Comparison of ENCODE assay signal across 22 mouse cellular contexts in genomic region chr11:12010084-12010483, GRCm38 (mm10). TPM values are rescaled to one million over a fixed set of nuclear protein-coding genes. Genes with fewer than 3 reads are reported as not detected.
A peak's percentile ranks its signal among the peaks of the same experiment; 100 is the strongest.
DNase-seq lines count a peak whose midpoint lies in the region; ATAC-seq and TF ChIP-seq lines count a peak whose summit lies in the region.
"Had no signal": no experiment of that assay in that cellular context is flagged by ENCODE, and none has a peak within 500 bp of the region (broad histone marks: within the 10 kb centered on the region; RNA-seq: fewer than 3 reads in every experiment).

No protein-coding gene starts in this region.

- intact Hi-C loops in heart, postnatal 10 days (cut with DNase I), result no loop called here
- intact Hi-C loops in left cerebral cortex, postnatal 36 days (cut with DNase I), result no loop called here

- H3K9ac ChIP-seq in stomach, embryonic 15.5 days, result no peak overlapping the region
- no peak overlapping the region for H3K9ac ChIP-seq in stomach, postnatal 0 days (ENCODE audit: low read length)
- no peak overlapping the region for H3K9ac ChIP-seq in liver, embryonic 16.5 days (ENCODE audit: low read depth, low read length)
- H3K9ac ChIP-seq: forebrain, embryonic 12.5 days; neural tube, embryonic 12.5 days had no signal

- WGBS in stomach, embryonic 15.5 days, result 69% methylated on average over 3 of the region's 3 CpGs
- 68% methylated on average over 3 of the region's 3 CpGs for WGBS in stomach, postnatal 0 days
- WGBS in liver, embryonic 16.5 days (ENCODE audit: insufficient replicate concordance), result 18% methylated on average over 3 of the region's 3 CpGs

- ATAC-seq in stomach, embryonic 15.5 days (ENCODE audit: insufficient read depth, low FRiP score, low read depth), result peak; percentile 22; the same call in 1 of the 2 replicates
- ATAC-seq in stomach, postnatal 0 days (ENCODE audit: low FRiP score, low TSS enrichment), result no peak
- peak; percentile 83 for ATAC-seq in liver, embryonic 16.5 days (ENCODE audit: low read depth)

- no peak overlapping the region for H3K4me3 ChIP-seq in stomach, embryonic 15.5 days (replicated peaks)
- no peak overlapping the region for H3K4me3 ChIP-seq in stomach, postnatal 0 days (ENCODE audit: low read depth, low read length)
- no peak overlapping the region for H3K4me3 ChIP-seq in liver, embryonic 16.5 days (ENCODE audit: low read depth, low read length)
- H3K4me3 ChIP-seq: forebrain, embryonic 12.5 days; megakaryocyte, embryonic 14.5 days; neural tube, embryonic 12.5 days had no signal

- no peaks in the 10 kb centered on the region for H3K4me1 ChIP-seq in stomach, embryonic 15.5 days
- H3K4me1 ChIP-seq in stomach, postnatal 0 days (replicated peaks; ENCODE audit: control insufficient read depth, insufficient read depth), result no peaks in the 10 kb centered on the region
- H3K4me1 ChIP-seq in liver, embryonic 16.5 days (ENCODE audit: control insufficient read depth, low read depth, low read length), result no peaks in the 10 kb centered on the region
- H3K4me1 ChIP-seq: forebrain, embryonic 12.5 days; neural tube, embryonic 12.5 days had no signal

- no peak overlapping the region for H3K4me2 ChIP-seq in stomach, embryonic 15.5 days
- H3K4me2 ChIP-seq in stomach, postnatal 0 days (replicated peaks; ENCODE audit: low read depth), result no peak overlapping the region
- H3K4me2 ChIP-seq in liver, embryonic 16.5 days (ENCODE audit: low read depth, low read length), result no peak overlapping the region
- H3K4me2 ChIP-seq: forebrain, embryonic 12.5 days; neural tube, embryonic 12.5 days had no signal

- H3K27ac ChIP-seq in stomach, embryonic 15.5 days, result no peak overlapping the region
- no peak overlapping the region for H3K27ac ChIP-seq in stomach, postnatal 0 days (replicated peaks)
- H3K27ac ChIP-seq in liver, embryonic 16.5 days (ENCODE audit: low read length), result no peak overlapping the region
- H3K27ac ChIP-seq: forebrain, embryonic 12.5 days; neural tube, embryonic 12.5 days had no signal

- no peaks in the 10 kb centered on the region for H3K9me3 ChIP-seq in stomach, embryonic 15.5 days
- H3K9me3 ChIP-seq in stomach, postnatal 0 days (ENCODE audit: control insufficient read depth, low read length), result 0 out of 2 replicates have a peak, but pooled peaks cover 5% of the 10 kb centered on the region
- H3K9me3 ChIP-seq in liver, embryonic 16.5 days (replicated peaks; ENCODE audit: control insufficient read depth, low read length), result no peaks in the 10 kb centered on the region

- H3K36me3 ChIP-seq in stomach, embryonic 15.5 days, result no peaks in the 10 kb centered on the region
- no peaks in the 10 kb centered on the region for H3K36me3 ChIP-seq in stomach, postnatal 0 days (ENCODE audit: control insufficient read depth, insufficient read depth, low read length)
- no peaks in the 10 kb centered on the region for H3K36me3 ChIP-seq in liver, embryonic 16.5 days (ENCODE audit: control insufficient read depth, insufficient read depth)

- no peak for TF ChIP-seq CTCF in stomach, postnatal 0 days (IDR thresholded peaks at IDR 0.05; ENCODE audit: low read depth)

- H3K27me3 ChIP-seq in stomach, embryonic 15.5 days (replicated peaks), result no peaks in the 10 kb centered on the region
- H3K27me3 ChIP-seq in stomach, postnatal 0 days (ENCODE audit: control insufficient read depth, insufficient read depth, low read length), result no peaks in the 10 kb centered on the region
- no peaks in the 10 kb centered on the region for H3K27me3 ChIP-seq in liver, embryonic 16.5 days (ENCODE audit: control insufficient read depth, insufficient read depth, low read depth, low read length)
- H3K27me3 ChIP-seq: forebrain, embryonic 12.5 days; neural tube, embryonic 12.5 days had no signal

- TF ChIP-seq EP300 in stomach, postnatal 0 days (optimal IDR thresholded peaks at IDR 0.05), result no peak

- DNase-seq in heart, adult 11 months, result peak; percentile 74
- DNase-seq in heart, postnatal 10 days, result no peak
- DNase-seq in stomach, postnatal 0 days (ENCODE audit: low spot score), result no peak
- no peak for DNase-seq in left cerebral cortex, postnatal 36 days (ENCODE audit: low spot score in 2 of 2)
- no peak for DNase-seq in ovary, postnatal 14 days (ENCODE audit: low spot score)
- DNase-seq: adrenal gland, postnatal 10 days; cerebellum, adult 9-10 months; gastrocnemius, postnatal 36 days; heart, postnatal 14 days; kidney, adult 9 months; kidney, postnatal 14 days; lung, adult 18-20 months; midbrain, embryonic 14.5 days; retina, postnatal 1 day; right cerebral cortex, postnatal 25 days; spleen, adult 18-20 months; thymus, postnatal 14 days had no signal

RNA-seq across cellular contexts. Expression of gene Grb10, which starts 28.4 kb away (rescaled TPM):
- total RNA-seq in heart, postnatal 10 days (2021), result 100 to 1,000 TPM; 233 to 235 TPM
- 342 and 406 TPM in 2 replicates for polyA plus RNA-seq in stomach, embryonic 15.5 days (2015; fragmentation: Nextera tagmentation; extraction: Ambion mirVana)
- polyA plus RNA-seq in stomach, postnatal 0 days (2015; fragmentation: Nextera tagmentation; extraction: Ambion mirVana), result 57.3 and 64.7 TPM in 2 replicates
- 209 and 240 TPM in 2 replicates for polyA plus RNA-seq in liver, embryonic 16.5 days (2015; fragmentation: Nextera tagmentation; extraction: Ambion mirVana)
- total RNA-seq in left cerebral cortex, postnatal 36 days (2021), result 10 to 100 TPM; 33.8 to 39.3 TPM
